Mouse (Mus musculus) kidney, adult 2 months (tissue): ENCODE data around the gene Atg101.

Experiments
- CTCF ChIP-seq: fragments of 200-500 bp; conservative IDR thresholded peaks from 2 replicates; pipeline ENCODE4 v1.5.1; 2011; ENCODE audit warnings: low read depth, mild to moderate bottlenecking, control low read depth, low read length, moderate library complexity, mixed read lengths; ENCODE audit not compliant: insufficient read depth, insufficient read length
- POLR2A ChIP-seq: fragments of 200-500 bp; IDR thresholded peaks from one replicate; pipeline ENCODE4 v1.6.1; 2011; ENCODE audit warnings: low read depth, low read length, control low read depth

DNA sequence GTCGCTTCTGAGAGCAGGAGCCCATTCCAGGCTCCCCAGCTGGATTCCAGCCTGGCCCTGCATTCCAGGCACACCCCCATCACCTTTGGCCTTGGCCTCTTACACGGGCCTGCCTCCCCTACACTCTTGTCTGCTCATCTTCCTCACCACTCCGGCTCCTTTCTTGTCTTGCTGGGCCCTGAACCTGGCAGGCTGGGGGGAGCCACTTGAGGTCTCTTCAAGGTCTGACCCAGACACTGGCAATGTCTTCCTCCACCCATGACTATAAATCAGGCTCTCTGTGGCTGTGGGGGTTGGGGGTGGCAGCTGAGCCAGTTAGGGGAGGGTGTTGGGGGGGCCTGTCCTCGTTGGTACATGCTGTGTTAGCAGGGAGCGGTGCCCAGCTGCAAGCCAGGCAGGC lies 5.5 kb upstream of the Atg101 start:
- no peak for TF ChIP-seq CTCF
- TF ChIP-seq POLR2A: no peak
